Mouse (Mus musculus) testis, adult 2 months (tissue): ENCODE data around the gene Sp2.

Source experiments
- CTCF ChIP-seq: fragments of 200-500 bp; IDR thresholded peaks from 2 replicates; pipeline ENCODE4 v1.5.1; 2012; ENCODE audit warnings: low read depth, mild to moderate bottlenecking, inconsistent platforms, low read length, moderate library complexity; ENCODE audit not compliant: control insufficient read depth, insufficient read depth, insufficient replicate concordance
- POLR2A ChIP-seq: fragments of 200-500 bp; IDR thresholded peaks from 2 replicates; pipeline ENCODE4 v1.6.1; 2012; ENCODE audit warnings: low read depth, mild to moderate bottlenecking, inconsistent platforms, low read length, moderate library complexity; ENCODE audit not compliant: control insufficient read depth

DNA sequence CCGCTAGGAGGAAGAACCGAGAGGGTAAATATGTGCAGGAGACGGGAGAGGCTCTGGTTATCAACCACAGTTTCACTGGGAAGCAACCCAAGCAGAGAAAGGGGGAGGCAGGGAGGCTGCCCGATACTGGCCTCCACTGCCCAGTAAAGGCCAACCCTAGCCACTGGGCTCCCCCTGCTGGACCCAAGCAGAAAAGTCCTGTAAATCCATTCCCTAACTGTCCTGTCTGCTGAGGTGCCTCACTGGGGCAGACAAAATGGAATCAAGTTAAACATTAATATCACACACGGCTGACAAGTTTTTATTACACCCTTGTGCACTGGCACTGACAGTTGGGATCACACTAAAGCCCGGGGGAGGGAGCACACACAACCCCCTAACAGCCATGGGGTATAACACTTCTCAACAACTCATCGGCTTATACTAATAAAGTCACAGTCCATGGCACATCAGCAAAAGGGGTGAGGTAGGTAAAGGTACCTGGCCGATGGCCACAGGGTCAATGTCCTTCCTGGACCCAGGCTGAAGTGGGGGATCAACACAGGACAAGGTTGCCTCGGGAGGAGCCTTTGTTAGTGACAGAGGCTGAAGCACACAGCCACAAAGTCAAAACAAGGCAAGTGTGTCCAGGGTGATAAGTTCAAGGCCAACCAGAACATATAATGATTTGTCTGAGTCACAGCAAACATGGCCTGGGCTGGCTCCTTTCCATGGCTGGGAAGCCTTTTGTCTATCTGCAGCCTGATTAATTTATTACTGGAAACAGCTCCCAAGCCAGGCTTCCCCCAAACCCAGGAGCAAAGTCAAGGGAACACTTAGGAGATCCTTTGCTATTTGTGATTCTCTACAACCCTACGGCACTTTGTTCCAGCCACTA is 45.0 kb downstream of the Sp2 start:
- TF ChIP-seq POLR2A (no peak), CTCF (peak; percentile 59; the same call in 1 of the 2 replicates)
